Mouse (Mus musculus) heart, embryonic 15.5 days (tissue): Measurements from ENCODE around the gene Dph7. TPM values are rescaled to one million over a fixed set of nuclear protein-coding genes. Genes with fewer than 3 reads are reported as not detected.

Experiments used
- ATAC-seq: fragments of 200-750 bp; cut with Nextera tagmentation; replicated peaks from 2 replicates; pipeline ENCODE4 v1.8.0; 2017; ENCODE audit warnings: low read depth, moderate TSS enrichment; ENCODE audit not compliant: insufficient number of reproducible peaks, insufficient read depth, low FRiP score
- H3K27ac ChIP-seq: fragments of 300-500 bp; sonication (generic); 2 replicates; pipeline ENCODE4 v1.5.1; 2015; ENCODE audit warnings: mild to moderate bottlenecking, inconsistent platforms
- H3K27me3 ChIP-seq: fragments of 300-500 bp; sonication (generic); 2 replicates; pipeline ENCODE4 v1.6.1; 2015; ENCODE audit warnings: inconsistent platforms
- H3K36me3 ChIP-seq: fragments of 300-500 bp; sonication (generic); 2 replicates; pipeline ENCODE4 v1.6.1; 2015; ENCODE audit warnings: mild to moderate bottlenecking, inconsistent platforms
- H3K4me1 ChIP-seq: fragments of 300-500 bp; sonication (generic); replicated peaks from 2 replicates; pipeline ENCODE4 v1.6.1; 2015; ENCODE audit warnings: inconsistent platforms
- H3K4me2 ChIP-seq: fragments of 300-500 bp; sonication (generic); 2 replicates; pipeline ENCODE4 v1.6.1; 2015; ENCODE audit warnings: inconsistent platforms, mild to moderate bottlenecking, moderate library complexity
- H3K4me3 ChIP-seq: fragments of 300-500 bp; sonication (generic); 2 replicates; pipeline ENCODE4 v1.5.1; 2015; ENCODE audit warnings: mild to moderate bottlenecking, inconsistent platforms
- H3K9ac ChIP-seq: fragments of 300-500 bp; sonication (generic); 2 replicates; pipeline ENCODE4 v1.6.1; 2015; ENCODE audit warnings: mild to moderate bottlenecking, inconsistent platforms
- H3K9me3 ChIP-seq: fragments of 300-500 bp; sonication (generic); replicated peaks from 2 replicates; pipeline ENCODE4 v1.6.1; 2016; ENCODE audit warnings: inconsistent platforms
- WGBS: fragments of 180-500 bp; shearing (Covaris S2); methylation state at CpG from one replicate; pipeline ENCODE4 v1.1.7; 2015; ENCODE audit warnings: mixed read lengths; 5-methylcytosine and 5-hydroxymethylcytosine counted together
- polyA plus RNA-seq: library from polyadenylated mRNA; unstranded; fragments of >200 nt; fragmentation: Nextera tagmentation; extraction: Ambion mirVana; gene quantifications from 2 replicates; pipeline ENCODE4 v1.2.1, GENCODE M21; 2015

Dph7 gene
- polyA plus RNA-seq, 1 experiment from 2014 or later = 15.6 TPM

GRCm38 (mm10) chr2:24974906-24975703 lies 12.9 kb downstream of the Dph7 start, which contains the start of gene Mrpl41:
Gene Mrpl41 (minus strand): TSS chr2:24975098.
- Histone ChIP-seq H3K4me3 (peak within 1 kb of the TSS; percentile 84), H3K4me2 (peak within 1 kb of the TSS; percentile 95), H3K9me3 (no peaks in the 10 kb centered on the region), H3K27ac (peak within 1 kb of the TSS; percentile 93), H3K9ac (peak within 1 kb of the TSS; percentile 83), H3K4me1 (peaks cover 18% of the 10 kb centered on the region), H3K36me3 (peaks cover 24% of the 10 kb centered on the region), H3K27me3 (no peaks in the 10 kb centered on the region)
- peak; percentile 99 for ATAC-seq
- under 1% methylated on average over 64 of the region's 64 CpGs for WGBS

- WGBS = under 1% methylated on average over 16 of the region's 16 CpGs
- H3K4me3 ChIP-seq = peak within 1 kb of the TSS; percentile 84
These were observed 13.6 kb downstream of the Dph7 start, which contains the start of gene Pnpla7 for GRCm38 (mm10) chr2:24975704-24976297. Gene Pnpla7 (plus strand): TSS chr2:24976033.

GRCm38 (mm10) chr2:24976960-24977359 lies 14.8 kb downstream of the Dph7 start:
- Histone ChIP-seq H3K4me3 (0 out of 2 replicates have a peak overlapping the region, but pooled peaks have one; percentile 84), H3K4me2 (no peak overlapping the region), H3K9me3 (no peaks in the 10 kb centered on the region), H3K4me1 (peaks cover 18% of the 10 kb centered on the region), H3K27me3 (no peaks in the 10 kb centered on the region), H3K36me3 (peaks cover 7% of the 10 kb centered on the region; the same call in 1 of the 2 replicates), H3K27ac (no peak overlapping the region), H3K9ac (no peak overlapping the region)
- ATAC-seq = no peak
- 92% methylated on average over 5 of the region's 5 CpGs for WGBS

More at GRCm38 (mm10) chr2:24975704-24976297, 13.6 kb downstream of the Dph7 start, which contains the start of gene Pnpla7:
- peaks cover 17% of the 10 kb centered on the region; the same call in 1 of the 2 replicates for H3K36me3 ChIP-seq
- H3K4me2 ChIP-seq = peak within 1 kb of the TSS; percentile 95
- H3K9me3 ChIP-seq = no peaks in the 10 kb centered on the region
- H3K9ac ChIP-seq = peak within 1 kb of the TSS; percentile 83
- peak within 1 kb of the TSS; percentile 93 for H3K27ac ChIP-seq
- peak; percentile 75 for ATAC-seq
- no peaks in the 10 kb centered on the region for H3K27me3 ChIP-seq
- H3K4me1 ChIP-seq = peaks cover 18% of the 10 kb centered on the region

GRCm38 (mm10) chr2:24987762-24988161 lies 25.6 kb downstream of the Dph7 start:
- H3K27me3 ChIP-seq = no peaks in the 10 kb centered on the region
- H3K4me1 ChIP-seq = no peaks in the 10 kb centered on the region
- no peak overlapping the region for H3K4me2 ChIP-seq
- 50% methylated on average over 2 of the region's 2 CpGs for WGBS
- no peaks in the 10 kb centered on the region for H3K9me3 ChIP-seq
- no peak for ATAC-seq
- H3K4me3 ChIP-seq = no peak overlapping the region
- 0 out of 2 replicates have a peak, but pooled peaks cover 13% of the 10 kb centered on the region for H3K36me3 ChIP-seq
- H3K27ac ChIP-seq = no peak overlapping the region
- H3K9ac ChIP-seq = no peak overlapping the region

GRCm38 (mm10) chr2:24995332-24995731 lies 33.1 kb downstream of the Dph7 start:
- Histone ChIP-seq H3K9me3 (no peaks in the 10 kb centered on the region), H3K4me2 (no peak overlapping the region), H3K36me3 (no peaks in the 10 kb centered on the region), H3K27me3 (no peaks in the 10 kb centered on the region), H3K9ac (no peak overlapping the region), H3K27ac (no peak overlapping the region), H3K4me1 (no peaks in the 10 kb centered on the region), H3K4me3 (no peak overlapping the region)
- 92% methylated on average over 6 of the region's 6 CpGs for WGBS
- no peak for ATAC-seq

GRCm38 (mm10) chr2:24996471-24996870 lies 34.3 kb downstream of the Dph7 start:
- no peaks in the 10 kb centered on the region for H3K36me3 ChIP-seq
- no peak overlapping the region for H3K27ac ChIP-seq
- H3K4me3 ChIP-seq = no peak overlapping the region
- no peak overlapping the region for H3K9ac ChIP-seq
- no peaks in the 10 kb centered on the region for H3K9me3 ChIP-seq
- no peak overlapping the region for H3K4me2 ChIP-seq
- ATAC-seq = no peak
- no peaks in the 10 kb centered on the region for H3K27me3 ChIP-seq
- WGBS = 80% methylated on average over 2 of the region's 2 CpGs
- no peaks in the 10 kb centered on the region for H3K4me1 ChIP-seq

GRCm38 (mm10) chr2:25000544-25001235 lies 38.5 kb downstream of the Dph7 start:
- no peak overlapping the region for H3K27ac ChIP-seq
- H3K36me3 ChIP-seq = no peaks in the 10 kb centered on the region
- 74% methylated on average over 3 of the region's 3 CpGs for WGBS
- no peak overlapping the region for H3K4me3 ChIP-seq
- no peak for ATAC-seq
- H3K9me3 ChIP-seq = no peaks in the 10 kb centered on the region
- no peak overlapping the region for H3K9ac ChIP-seq
- no peaks in the 10 kb centered on the region for H3K4me1 ChIP-seq
- no peaks in the 10 kb centered on the region for H3K27me3 ChIP-seq
- no peak overlapping the region for H3K4me2 ChIP-seq

- Histone ChIP-seq H3K9me3 (no peaks in the 10 kb centered on the region), H3K27ac (no peak overlapping the region), H3K9ac (no peak overlapping the region), H3K4me3 (no peak overlapping the region), H3K4me1 (no peaks in the 10 kb centered on the region), H3K27me3 (no peaks in the 10 kb centered on the region), H3K36me3 (no peaks in the 10 kb centered on the region), H3K4me2 (no peak overlapping the region)
- ATAC-seq = no peak
- 83% methylated on average over 9 of the region's 9 CpGs for WGBS
These were observed 42.0 kb downstream of the Dph7 start for GRCm38 (mm10) chr2:25003946-25004786.

- no peak overlapping the region for H3K4me2 ChIP-seq
- no peak overlapping the region for H3K4me3 ChIP-seq
- ATAC-seq = no peak
- no peaks in the 10 kb centered on the region for H3K36me3 ChIP-seq
- no peak overlapping the region for H3K9ac ChIP-seq
- WGBS = 84% methylated on average over 1 of the region's 1 CpGs
- no peaks in the 10 kb centered on the region for H3K27me3 ChIP-seq
- H3K4me1 ChIP-seq = no peaks in the 10 kb centered on the region
- H3K27ac ChIP-seq = no peak overlapping the region
- no peaks in the 10 kb centered on the region for H3K9me3 ChIP-seq
These were observed 44.6 kb downstream of the Dph7 start for GRCm38 (mm10) chr2:25006767-25007166.

- no peaks in the 10 kb centered on the region for H3K27me3 ChIP-seq
- no peaks in the 10 kb centered on the region for H3K36me3 ChIP-seq
- no peak for ATAC-seq
- no peak overlapping the region for H3K9ac ChIP-seq
- H3K4me3 ChIP-seq = no peak overlapping the region
- no peak overlapping the region for H3K27ac ChIP-seq
- no peaks in the 10 kb centered on the region for H3K4me1 ChIP-seq
- no peak overlapping the region for H3K4me2 ChIP-seq
- no peaks in the 10 kb centered on the region for H3K9me3 ChIP-seq
These were observed 46.0 kb downstream of the Dph7 start for GRCm38 (mm10) chr2:25008250-25008649.
